Mouse (Mus musculus): Measurements from ENCODE around the gene Lgi4.

- TF ChIP-seq CTCF (IDR thresholded peaks at IDR 0.05; ENCODE audit: low read depth) = no peak
- TF ChIP-seq EP300 (IDR thresholded peaks at IDR 0.05; ENCODE audit: low read depth) = no peak
Observed at GRCm38 (mm10) chr7:31081106-31081505, 22.0 kb downstream of the Lgi4 start.

Measured in liver, postnatal 0 days (tissue).